Mouse (Mus musculus) adrenal gland, postnatal 14 days (tissue): ENCODE measurements around the gene Tmem210. TPM values are rescaled to one million over a fixed set of nuclear protein-coding genes. Genes with fewer than 3 reads are reported as not detected.
A peak's percentile ranks its signal among the peaks of the same experiment; 100 is the strongest.

ENCODE experiments used
- DNase-seq: peaks from one replicate; pipeline ENCODE4 v3.0.0; 2021; ENCODE audit warnings: mixed read lengths
- total RNA-seq: library from RNA; stranded (reverse); gene quantifications from 2 replicates; pipeline ENCODE4 v1.2.3, GENCODE M21; 2021

The Tmem210 gene
- total RNA-seq, 1 experiment from 2014 or later = not detected

- no peak for DNase-seq
Measured at GRCm38 (mm10) chr2:25265897-25266656, 21.9 kb upstream of the Tmem210 start.

GRCm38 (mm10) chr2:25266720-25267119 lies 21.2 kb upstream of the Tmem210 start:
- peak; percentile 67 for DNase-seq

GRCm38 (mm10) chr2:25267241-25267640 lies 20.7 kb upstream of the Tmem210 start:
- DNase-seq = no peak

- DNase-seq = no peak
Measured at GRCm38 (mm10) chr2:25267746-25268309, 20.1 kb upstream of the Tmem210 start.

GRCm38 (mm10) chr2:25271827-25272511 lies 16.0 kb upstream of the Tmem210 start, which contains the start of the genes Ssna1 and Anapc2:
Gene Ssna1, minus strand, starts transcription at chr2:25272438.
Gene Anapc2, plus strand, starts transcription at chr2:25272478.
- peak; percentile 99 for DNase-seq

- DNase-seq = no peak
Measured at GRCm38 (mm10) chr2:25272515-25272914, 15.4 kb upstream of the Tmem210 start.

- DNase-seq = no peak
Measured at GRCm38 (mm10) chr2:25273010-25273409, 14.9 kb upstream of the Tmem210 start.

GRCm38 (mm10) chr2:25278928-25279882 lies 8.7 kb upstream of the Tmem210 start:
- peak; percentile 90 for DNase-seq

GRCm38 (mm10) chr2:25285551-25285950 lies 2.4 kb upstream of the Tmem210 start:
- DNase-seq = no peak

- no peak for DNase-seq
Measured at GRCm38 (mm10) chr2:25286314-25286713, 1.6 kb upstream of the Tmem210 start.

GRCm38 (mm10) chr2:25286837-25287636 lies 908 bp upstream of the Tmem210 start:
- DNase-seq = no peak

- no peak for DNase-seq
Measured at GRCm38 (mm10) chr2:25288734-25289345, 895 bp downstream of the Tmem210 start.

GRCm38 (mm10) chr2:25289651-25290050 lies 1.7 kb downstream of the Tmem210 start, which contains the start of gene Lrrc26:
Gene Lrrc26, plus strand, starts transcription at chr2:25289915.
- peak; percentile 48 for DNase-seq

- DNase-seq = peak; percentile 53
Measured at GRCm38 (mm10) chr2:25290101-25290815, 2.3 kb downstream of the Tmem210 start.

GRCm38 (mm10) chr2:25290816-25291130 lies 2.8 kb downstream of the Tmem210 start:
- peak; percentile 36 for DNase-seq

GRCm38 (mm10) chr2:25291184-25292053 lies 3.5 kb downstream of the Tmem210 start:
- peak; percentile 28 for DNase-seq

GRCm38 (mm10) chr2:25292054-25292544 lies 4.2 kb downstream of the Tmem210 start:
- no peak for DNase-seq

- DNase-seq = peak; percentile 88
Measured at GRCm38 (mm10) chr2:25292856-25293255, 4.9 kb downstream of the Tmem210 start.

- DNase-seq = no peak
Measured at GRCm38 (mm10) chr2:25293706-25294105, 5.8 kb downstream of the Tmem210 start.
